Mouse (Mus musculus): Measurements from ENCODE around the gene Mrpl27.
"Not testable (repeated sequence)": the region's sequence is repeated elsewhere in the genome, so short reads cannot be mapped to it uniquely, and the experiment has no call there.

Gene Mrpl27

GRCm38 (mm10) chr11:94653663-94654436 is at the start of gene Mrpl27, which contains the start of gene Eme1:
Mrpl27 (plus strand) TSS chr11:94653767.
Eme1 (minus strand) TSS chr11:94653964.
- DNase-seq (ENCODE audit: low spot score in 2 of 2): peak; percentile 74 to 85

- DNase-seq (ENCODE audit: low spot score in 2 of 2): no peak
These were observed 42.5 kb upstream of the Mrpl27 start for GRCm38 (mm10) chr11:94610744-94611740.

- no peak for DNase-seq (ENCODE audit: low spot score in 2 of 2)
These were observed 39.0 kb upstream of the Mrpl27 start for GRCm38 (mm10) chr11:94614603-94615002.

- DNase-seq (ENCODE audit: low spot score in 2 of 2): no peak
These were observed 38.1 kb upstream of the Mrpl27 start for GRCm38 (mm10) chr11:94615494-94615893.

GRCm38 (mm10) chr11:94617646-94618045 is 35.9 kb upstream of the Mrpl27 start:
- no peak for DNase-seq (ENCODE audit: low spot score in 2 of 2)

GRCm38 (mm10) chr11:94620766-94621457 is 32.7 kb upstream of the Mrpl27 start:
- no peak for DNase-seq (ENCODE audit: low spot score in 2 of 2)

GRCm38 (mm10) chr11:94621458-94621852 is 32.1 kb upstream of the Mrpl27 start:
- DNase-seq (ENCODE audit: low spot score in 2 of 2): no peak

GRCm38 (mm10) chr11:94622162-94622561 is 31.4 kb upstream of the Mrpl27 start:
- no peak for DNase-seq (ENCODE audit: low spot score in 2 of 2)

GRCm38 (mm10) chr11:94629199-94629883 is 24.2 kb upstream of the Mrpl27 start, which contains the start of gene Lrrc59:
Lrrc59 (plus strand) TSS chr11:94629767.
- DNase-seq (ENCODE audit: low spot score in 2 of 2): peak; percentile 94 to 97

GRCm38 (mm10) chr11:94629884-94630198 is 23.7 kb upstream of the Mrpl27 start:
- DNase-seq (ENCODE audit: low spot score in 2 of 2): no peak

GRCm38 (mm10) chr11:94630199-94631011 is 23.2 kb upstream of the Mrpl27 start:
- DNase-seq (ENCODE audit: low spot score in 2 of 2): peak; percentile 52 to 62

GRCm38 (mm10) chr11:94631969-94632368 is 21.6 kb upstream of the Mrpl27 start:
- DNase-seq (ENCODE audit: low spot score in 2 of 2): no peak

GRCm38 (mm10) chr11:94632988-94633387 is 20.6 kb upstream of the Mrpl27 start:
- DNase-seq (ENCODE audit: low spot score in 2 of 2): no peak

- DNase-seq (ENCODE audit: low spot score in 2 of 2): no peak
These were observed 19.1 kb upstream of the Mrpl27 start for GRCm38 (mm10) chr11:94634431-94634830.

GRCm38 (mm10) chr11:94644461-94645219 is 8.9 kb upstream of the Mrpl27 start:
- no peak for DNase-seq (ENCODE audit: low spot score in 2 of 2)

- DNase-seq (ENCODE audit: low spot score in 2 of 2): no peak
These were observed 7.1 kb upstream of the Mrpl27 start for GRCm38 (mm10) chr11:94646457-94646856.

- not testable (repeated sequence) for DNase-seq (ENCODE audit: low spot score in 2 of 2)
These were observed 2.3 kb upstream of the Mrpl27 start for GRCm38 (mm10) chr11:94651241-94651640.

GRCm38 (mm10) chr11:94652973-94653372 is 594 bp upstream of the Mrpl27 start:
- no peak for DNase-seq (ENCODE audit: low spot score in 2 of 2)

- no peak for DNase-seq (ENCODE audit: low spot score in 2 of 2)
These were observed 7.8 kb downstream of the Mrpl27 start for GRCm38 (mm10) chr11:94661344-94661743.

GRCm38 (mm10) chr11:94665281-94665680 is 11.7 kb downstream of the Mrpl27 start:
- no peak for DNase-seq (ENCODE audit: low spot score in 2 of 2)

Measured in urinary bladder, postnatal 4 days (tissue).